Mouse (Mus musculus): Measurements from ENCODE around the gene Tmed4.

Tmed4 gene

DNA sequence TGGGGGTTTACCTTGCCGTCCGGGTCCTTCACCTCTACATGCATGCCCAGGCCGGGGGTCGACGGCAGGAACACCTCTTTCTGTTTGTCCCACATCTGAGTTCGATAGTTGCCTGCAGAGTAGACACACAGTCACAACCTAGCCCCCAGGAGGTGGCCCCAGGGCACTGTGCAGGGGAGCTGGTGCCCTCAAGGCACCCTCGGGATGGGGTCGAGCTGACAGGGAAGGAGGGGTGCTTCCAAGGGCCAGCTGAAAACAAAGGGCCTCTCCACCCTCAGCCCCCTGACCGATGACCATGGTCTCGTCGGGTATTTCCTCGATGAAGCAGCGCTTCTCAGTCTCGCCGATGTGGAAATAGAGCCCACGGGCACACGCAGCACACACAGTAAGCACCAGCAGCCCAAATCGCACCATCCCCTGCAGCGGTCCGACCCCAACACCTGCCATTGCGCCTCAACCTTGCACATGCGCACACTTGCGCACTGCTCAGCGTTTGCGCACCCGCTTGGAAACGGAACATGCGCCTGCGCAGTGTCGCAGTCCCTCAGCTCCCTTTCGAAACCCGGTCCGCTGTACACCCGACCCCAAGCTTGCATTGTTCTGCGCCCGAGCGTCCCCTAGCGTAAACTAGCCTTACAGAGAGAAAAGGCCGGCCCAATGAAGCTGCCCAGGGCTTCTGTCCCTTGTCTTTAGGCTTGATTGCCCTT lies at the start of gene Tmed4:
Tmed4 (minus strand) TSS at position 484 of the 707 bp plus-strand sequence.
- POLR2A ChIA-PET: interaction anchor here (0.6 to 2.7 kb wide), 50 partner anchors 7 to 486 kb away, joined by 3 to 22 read pairs (median 4); partner anchors contain the start of genes Ogdh (in 3 of the 4), H2afv (in 2 of the 4), Dbnl (in 1 of the 4) and Ddx56 (in 1 of the 4)
- CTCF ChIA-PET: interaction anchor here (0.6 to 2.1 kb wide), 38 partner anchors 8 to 442 kb away, joined by 3 to 24 read pairs (median 4); partner anchors contain the start of genes Ogdh (in 1 of the 4) and Ykt6 (in 1 of the 4)

DNA sequence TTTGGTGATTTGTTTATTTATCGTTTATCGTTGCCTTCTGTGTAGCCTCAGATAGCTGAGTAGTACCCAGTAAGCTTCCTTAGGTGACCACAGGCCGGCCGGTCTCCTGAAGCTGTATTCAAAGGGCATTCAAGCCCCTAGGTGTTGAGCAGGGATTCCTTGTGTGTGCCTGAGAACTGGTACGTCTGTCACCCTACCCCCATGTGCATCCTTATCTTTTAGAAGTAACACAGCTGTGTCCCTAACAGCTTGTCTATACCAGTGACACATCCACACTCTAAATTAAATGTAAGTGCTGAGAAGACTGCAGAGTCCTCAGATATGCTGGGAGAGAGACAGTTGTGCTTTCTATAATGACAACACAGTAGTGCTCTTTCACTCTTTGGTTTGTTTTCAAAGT lies 48.7 kb upstream of the Tmed4 start:
- ChIA-PET POLR2A (interaction anchor here in 2 of 4 experiments (1.0 to 1.8 kb wide), 7 partner anchors 8 to 213 kb away, joined by 3 to 10 read pairs (median 4); no protein-coding TSS in a partner anchor), CTCF (interaction anchor here in 1 of 4 experiments (0.6 kb wide), 1 partner anchor 325 kb away, joined by 3 read pairs; no protein-coding TSS in a partner anchor)

DNA sequence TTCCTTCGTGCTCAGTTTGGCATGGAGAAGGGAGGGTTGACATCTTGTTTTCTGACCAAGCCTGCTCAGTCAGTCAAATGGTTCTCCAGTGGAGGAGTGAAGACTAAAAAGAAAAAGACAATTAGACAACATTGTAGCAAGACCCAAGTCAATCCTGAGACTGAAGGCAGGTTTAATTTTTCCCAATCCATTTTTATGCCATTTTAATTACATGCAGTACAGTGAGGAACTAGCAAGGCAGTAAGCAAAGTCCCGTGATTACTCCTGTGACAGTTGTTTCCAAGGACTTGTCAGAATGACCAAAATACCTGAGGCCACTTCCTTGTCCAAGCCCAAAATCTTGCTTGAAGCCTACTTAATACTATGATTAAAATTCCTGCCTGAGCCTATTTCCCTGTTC lies 47.4 kb upstream of the Tmed4 start:
- ChIA-PET CTCF (interaction anchor here in 1 of 4 experiments (1.1 kb wide), 1 partner anchor 25 kb away, joined by 4 read pairs; no protein-coding TSS in a partner anchor), POLR2A (interaction anchor here in 1 of 4 experiments (1.0 to 1.3 kb wide), 2 partner anchors 9 to 12 kb away, joined by 3 to 5 read pairs; no protein-coding TSS in a partner anchor)

DNA sequence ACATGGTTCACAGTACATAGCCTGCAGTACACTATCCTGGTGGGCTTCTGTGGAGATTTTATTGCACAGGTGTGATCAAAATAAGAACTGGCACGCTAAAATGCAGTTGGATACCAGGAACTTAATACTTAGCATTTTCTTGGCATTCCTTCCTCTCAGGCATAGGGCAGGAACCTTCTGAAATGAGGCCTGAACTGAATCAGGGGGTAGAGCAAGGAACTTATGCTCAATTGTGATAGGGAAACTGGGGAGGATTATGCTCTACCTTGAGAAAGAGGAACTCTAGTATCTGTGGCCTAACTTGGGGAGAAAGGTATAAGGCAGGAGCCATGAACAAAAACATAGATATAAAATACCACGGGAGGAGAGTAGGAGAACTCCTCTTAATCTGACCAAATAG lies 44.7 kb upstream of the Tmed4 start:
- CTCF ChIA-PET: no interaction called here
- POLR2A ChIA-PET: interaction anchor here in 1 of 4 experiments (1.6 to 1.7 kb wide), 2 partner anchors 17 kb away, joined by 3 to 5 read pairs; no protein-coding TSS in a partner anchor

DNA sequence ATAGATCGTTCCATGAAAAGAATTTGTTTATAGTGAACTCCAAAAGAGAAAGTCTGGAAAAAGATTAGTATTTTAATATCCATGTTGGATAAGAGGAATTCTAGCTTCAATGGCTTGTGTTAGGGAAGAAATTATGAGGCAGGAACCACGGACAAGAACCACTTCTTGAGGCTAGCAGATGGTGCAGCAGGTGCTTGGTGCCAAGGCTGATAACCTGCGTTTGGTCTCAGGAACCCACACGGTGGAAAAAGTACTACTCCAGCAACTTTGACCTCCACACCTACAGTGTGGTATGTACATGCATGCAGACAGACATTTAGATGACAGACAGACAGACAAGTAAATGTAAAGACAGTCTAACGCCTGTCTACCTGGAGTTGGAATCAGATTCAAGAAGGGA lies 43.9 kb upstream of the Tmed4 start:
- ChIA-PET POLR2A (interaction anchor here in 1 of 4 experiments (0.6 to 1.6 kb wide), 2 partner anchors 17 to 528 kb away, joined by 3 read pairs; no protein-coding TSS in a partner anchor), CTCF (no interaction called here)

DNA sequence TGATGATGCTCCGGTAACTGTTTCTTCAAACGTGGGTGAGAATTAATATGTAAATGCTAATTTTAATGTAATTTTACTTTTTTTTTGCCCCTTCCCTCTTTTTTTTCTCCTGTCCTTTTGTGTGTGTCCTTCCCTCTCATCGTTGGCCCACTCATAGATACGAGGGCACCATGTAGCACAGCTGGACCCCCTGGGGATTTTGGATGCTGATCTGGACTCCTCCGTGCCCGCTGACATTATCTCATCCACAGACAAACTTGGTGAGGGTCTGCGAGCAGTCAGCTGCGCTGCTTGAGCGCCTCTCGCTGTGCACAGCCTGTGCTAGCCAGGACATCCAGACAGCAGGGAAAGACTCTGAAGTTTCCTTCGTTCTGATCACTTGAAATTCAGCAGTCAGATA lies 42.2 kb upstream of the Tmed4 start:
- ChIA-PET POLR2A (interaction anchor here in 1 of 4 experiments (0.9 kb wide), 1 partner anchor 13 kb away, joined by 3 read pairs; no protein-coding TSS in a partner anchor), CTCF (interaction anchor here in 1 of 4 experiments (0.6 kb wide), 1 partner anchor 28 kb away, joined by 3 read pairs; no protein-coding TSS in a partner anchor)

DNA sequence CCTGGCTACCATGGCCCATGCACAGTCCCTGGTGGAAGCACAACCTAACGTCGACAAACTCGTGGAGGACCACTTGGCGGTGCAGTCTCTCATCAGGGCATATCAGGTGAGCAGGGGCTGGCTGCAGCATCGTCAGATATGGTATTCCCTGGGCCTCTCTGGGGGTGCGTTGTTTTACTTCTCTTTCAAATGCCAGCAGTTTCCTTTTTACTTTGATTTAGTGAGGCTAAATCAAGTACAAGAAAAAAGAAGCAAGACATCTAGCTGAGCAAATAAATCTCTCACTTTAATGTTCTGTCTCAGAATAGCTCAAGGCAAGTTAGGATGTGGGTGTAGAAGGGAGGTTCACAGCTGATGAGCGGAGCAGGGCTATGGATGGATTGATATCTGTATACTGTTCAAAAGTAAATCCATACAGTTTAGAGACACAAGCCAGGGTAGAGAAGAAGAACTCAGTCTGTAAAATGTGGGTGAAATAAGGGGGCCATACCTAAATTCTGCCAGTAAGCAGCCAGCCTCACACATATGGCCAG lies 39.3 kb upstream of the Tmed4 start:
- ChIA-PET CTCF (no interaction called here), POLR2A (interaction anchor here in 1 of 4 experiments (0.8 to 1.2 kb wide), 5 partner anchors 9 to 52 kb away, joined by 3 to 4 read pairs (median 3); partner anchors contain the start of gene Ddx56)

DNA sequence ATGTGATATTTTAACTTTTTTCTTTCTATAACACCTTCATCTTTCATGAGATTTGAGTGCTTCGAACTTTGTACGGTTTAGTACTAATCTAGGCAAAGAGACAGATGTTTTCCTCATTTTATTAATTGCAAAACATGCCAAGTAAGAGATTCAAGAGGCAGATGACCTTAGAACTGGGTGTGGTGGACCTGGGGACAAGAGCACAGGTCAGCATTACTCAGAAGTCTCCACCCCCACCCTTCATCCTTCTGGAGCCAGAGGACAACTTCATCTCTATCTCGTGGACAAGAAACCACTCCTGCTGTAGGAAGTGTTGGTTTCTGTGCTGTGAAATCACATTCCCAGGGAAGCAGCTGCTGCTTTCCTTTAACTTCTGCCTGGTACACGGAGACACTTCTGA lies 33.5 kb upstream of the Tmed4 start:
- CTCF ChIA-PET: no interaction called here
- POLR2A ChIA-PET: interaction anchor here in 2 of 4 experiments (0.6 to 0.8 kb wide), 2 partner anchors 12 to 271 kb away, joined by 3 to 4 read pairs; no protein-coding TSS in a partner anchor

DNA sequence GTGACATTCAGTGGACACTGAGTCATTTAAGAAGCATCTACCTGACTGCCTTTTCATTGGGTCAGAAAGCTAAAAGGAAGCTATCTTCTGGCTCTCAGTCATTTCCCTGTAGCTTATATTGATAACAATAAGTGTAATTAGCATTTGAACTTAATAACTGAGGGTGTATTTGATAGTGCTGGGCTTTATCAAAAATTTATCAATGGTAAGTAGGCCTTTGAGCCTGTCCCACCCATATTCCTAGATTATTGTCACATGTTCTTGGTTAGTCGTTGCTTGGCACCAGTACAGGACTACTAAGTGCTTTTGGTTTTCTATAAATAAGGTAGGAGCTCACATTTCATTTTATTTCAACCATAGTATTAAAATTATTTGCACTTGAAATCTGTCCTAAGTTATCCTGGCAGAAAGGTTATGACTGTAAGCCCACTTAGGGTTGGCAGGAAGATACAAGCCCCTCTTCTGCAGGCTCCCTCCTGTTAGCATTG lies 31.3 kb upstream of the Tmed4 start:
- ChIA-PET CTCF (interaction anchor here in 1 of 4 experiments (1.0 kb wide), 1 partner anchor 44 kb away, joined by 3 read pairs; no protein-coding TSS in a partner anchor), POLR2A (interaction anchor here in 2 of 4 experiments (1.0 to 1.8 kb wide), 5 partner anchors 9 to 31 kb away, joined by 3 to 5 read pairs (median 4); partner anchors contain the start of genes Ogdh (in 2 of the 2) and Tmed4 (in 1 of the 2))

DNA sequence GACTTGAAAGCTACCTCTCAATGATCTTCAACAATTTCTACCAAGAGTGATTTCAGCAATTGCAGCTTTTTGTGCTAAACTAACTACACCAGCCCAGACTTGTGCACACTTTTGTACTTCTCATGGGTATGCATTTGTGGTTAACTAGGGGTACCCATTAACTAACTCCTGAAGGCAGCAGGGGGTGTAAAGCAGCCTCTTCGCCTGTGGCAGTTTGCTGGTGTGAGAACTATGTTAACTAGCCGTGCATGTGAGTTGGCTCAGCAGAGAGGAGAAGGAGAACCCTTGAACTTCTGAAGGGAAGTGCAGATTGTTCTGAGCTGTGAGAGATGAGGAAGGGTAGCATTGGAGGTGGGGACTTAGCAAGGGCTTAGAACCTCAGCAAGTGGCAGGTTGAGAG lies 28.1 kb upstream of the Tmed4 start:
- ChIA-PET POLR2A (interaction anchor here in 1 of 4 experiments (0.9 to 1.7 kb wide), 4 partner anchors 11 to 35 kb away, joined by 3 to 4 read pairs (median 3); partner anchors contain the start of genes Ddx56, Ogdh and Tmed4), CTCF (interaction anchor here in 2 of 4 experiments (1.0 to 1.2 kb wide), 2 partner anchors 28 kb away, joined by 3 read pairs; partner anchors contain the start of gene Tmed4 (in 2 of the 2))

DNA sequence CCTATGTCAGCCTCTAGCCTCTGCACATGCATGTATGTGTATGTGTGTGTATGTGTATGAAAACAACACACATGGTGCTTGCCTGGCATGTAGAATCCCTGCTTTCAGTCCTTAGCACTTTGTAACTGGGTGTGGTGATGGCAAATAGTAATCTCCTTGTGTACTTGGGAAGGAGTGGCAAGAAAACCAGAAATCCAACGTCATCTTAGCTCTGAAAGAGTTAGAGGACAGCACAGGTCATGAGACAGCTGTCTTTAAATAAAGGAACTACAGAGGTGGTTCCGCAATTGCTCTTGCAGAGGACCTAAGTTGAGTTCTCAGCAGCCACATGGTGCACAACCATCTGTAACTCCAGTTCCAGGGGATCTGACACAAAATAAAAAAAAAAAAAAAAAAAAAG lies 24.8 kb upstream of the Tmed4 start:
- CTCF ChIA-PET: no interaction called here
- POLR2A ChIA-PET: interaction anchor here in 3 of 4 experiments (0.6 to 2.1 kb wide), 5 partner anchors 9 to 329 kb away, joined by 3 to 5 read pairs (median 3); partner anchors contain the start of gene Ogdh (in 1 of the 3)

DNA sequence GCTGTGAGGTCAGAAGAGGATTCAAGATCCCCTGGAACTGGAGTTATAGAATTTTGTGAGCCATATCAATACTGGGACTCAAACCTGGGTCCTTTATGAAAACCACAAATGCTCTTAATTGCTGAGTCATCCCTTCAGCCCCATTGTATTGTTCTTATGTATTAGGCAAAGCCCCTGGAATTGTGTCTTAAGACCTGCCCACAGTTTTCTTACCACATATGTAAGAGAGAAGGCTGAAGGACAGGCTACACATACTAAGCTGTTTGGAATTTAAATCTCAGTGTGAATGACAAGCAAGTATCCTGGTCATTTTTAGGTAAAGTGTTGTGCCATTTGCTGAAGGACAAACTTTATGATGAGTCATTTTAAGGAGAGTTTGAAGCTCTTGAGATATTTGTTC lies 21.4 kb upstream of the Tmed4 start:
- ChIA-PET POLR2A (interaction anchor here in 2 of 4 experiments (1.0 to 3.3 kb wide), 7 partner anchors 8 to 34 kb away, joined by 3 to 14 read pairs (median 3); partner anchors contain the start of genes Tmed4 (in 2 of the 2) and Ddx56 (in 1 of the 2)), CTCF (interaction anchor here in 1 of 4 experiments (1.3 kb wide), 1 partner anchor 26 kb away, joined by 4 read pairs; no protein-coding TSS in a partner anchor)

DNA sequence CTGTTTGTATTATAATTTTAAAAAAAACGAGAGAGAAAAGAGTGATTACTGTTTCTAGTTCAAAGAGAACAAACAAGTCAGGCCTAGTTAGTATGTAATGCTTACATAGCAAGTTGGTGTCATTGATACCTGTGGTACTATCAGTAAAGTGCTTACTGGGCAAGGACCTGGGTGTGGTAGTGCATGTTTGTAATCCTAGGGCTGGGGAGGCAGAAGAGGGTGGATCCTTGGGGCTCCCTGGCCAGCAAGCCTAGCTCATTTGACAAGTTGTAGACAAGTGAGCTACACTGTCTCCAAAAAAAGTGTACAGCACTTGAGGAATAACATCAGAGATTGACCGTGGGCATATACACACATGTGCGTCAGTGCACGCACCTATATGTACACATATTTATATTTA lies 20.0 kb upstream of the Tmed4 start:
- CTCF ChIA-PET: interaction anchor here in 1 of 4 experiments (0.6 kb wide), 1 partner anchor 961 kb away, joined by 3 read pairs; no protein-coding TSS in a partner anchor
- POLR2A ChIA-PET: interaction anchor here in 1 of 4 experiments (1.5 to 3.3 kb wide), 2 partner anchors 9 to 19 kb away, joined by 4 to 14 read pairs; partner anchors contain the start of gene Tmed4

DNA sequence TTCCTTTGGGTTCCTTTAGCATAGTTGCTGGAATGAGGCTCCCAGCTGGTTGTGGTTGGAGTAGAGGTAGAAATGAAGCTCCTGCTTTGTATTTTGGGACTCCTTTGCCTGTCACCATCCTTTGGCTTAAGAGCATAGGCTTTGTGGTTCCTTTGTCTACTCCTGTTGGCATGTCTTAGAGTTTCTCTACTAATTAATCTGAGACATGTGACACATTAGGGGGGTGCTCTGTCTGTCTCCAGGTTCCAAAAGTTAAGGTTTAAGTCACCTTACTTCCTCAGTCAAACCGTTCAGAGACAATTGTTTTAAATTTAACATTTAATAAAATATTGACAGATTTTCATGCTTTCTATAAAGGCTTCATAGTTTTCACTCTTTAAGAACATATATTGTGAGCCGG lies 18.9 kb upstream of the Tmed4 start:
- CTCF ChIA-PET: interaction anchor here in 1 of 4 experiments (0.7 kb wide), 1 partner anchor 254 kb away, joined by 3 read pairs; no protein-coding TSS in a partner anchor

DNA sequence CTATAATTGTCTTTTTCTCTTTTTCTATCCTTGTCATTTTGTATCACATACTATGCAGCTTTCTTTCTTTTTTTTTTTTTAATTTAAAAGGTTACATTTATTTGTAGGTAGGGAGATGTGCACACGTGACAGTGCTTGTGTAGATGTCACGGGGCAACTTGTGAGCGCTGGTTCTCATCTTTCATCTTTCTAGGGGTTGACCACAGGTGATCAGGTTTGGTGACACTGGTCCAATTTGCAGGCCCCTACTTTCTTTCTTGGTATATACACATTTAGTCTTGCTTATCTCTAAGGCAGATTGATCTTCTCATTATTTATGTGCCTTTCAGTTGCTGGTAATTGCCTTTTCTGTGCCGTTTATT lies 18.3 kb upstream of the Tmed4 start:
- CTCF ChIA-PET: no interaction called here
- POLR2A ChIA-PET: interaction anchor here in 1 of 4 experiments (0.8 to 2.0 kb wide), 3 partner anchors 18 to 26 kb away, joined by 4 to 7 read pairs (median 4); partner anchors contain the start of genes Ddx56 and Tmed4

More for the DNA sequence above, 18.9 kb upstream of the Tmed4 start:
- POLR2A ChIA-PET: interaction anchor here in 1 of 4 experiments (1.4 to 3.3 kb wide), 3 partner anchors 18 to 26 kb away, joined by 4 to 14 read pairs (median 7); partner anchors contain the start of genes Ddx56 and Tmed4

DNA sequence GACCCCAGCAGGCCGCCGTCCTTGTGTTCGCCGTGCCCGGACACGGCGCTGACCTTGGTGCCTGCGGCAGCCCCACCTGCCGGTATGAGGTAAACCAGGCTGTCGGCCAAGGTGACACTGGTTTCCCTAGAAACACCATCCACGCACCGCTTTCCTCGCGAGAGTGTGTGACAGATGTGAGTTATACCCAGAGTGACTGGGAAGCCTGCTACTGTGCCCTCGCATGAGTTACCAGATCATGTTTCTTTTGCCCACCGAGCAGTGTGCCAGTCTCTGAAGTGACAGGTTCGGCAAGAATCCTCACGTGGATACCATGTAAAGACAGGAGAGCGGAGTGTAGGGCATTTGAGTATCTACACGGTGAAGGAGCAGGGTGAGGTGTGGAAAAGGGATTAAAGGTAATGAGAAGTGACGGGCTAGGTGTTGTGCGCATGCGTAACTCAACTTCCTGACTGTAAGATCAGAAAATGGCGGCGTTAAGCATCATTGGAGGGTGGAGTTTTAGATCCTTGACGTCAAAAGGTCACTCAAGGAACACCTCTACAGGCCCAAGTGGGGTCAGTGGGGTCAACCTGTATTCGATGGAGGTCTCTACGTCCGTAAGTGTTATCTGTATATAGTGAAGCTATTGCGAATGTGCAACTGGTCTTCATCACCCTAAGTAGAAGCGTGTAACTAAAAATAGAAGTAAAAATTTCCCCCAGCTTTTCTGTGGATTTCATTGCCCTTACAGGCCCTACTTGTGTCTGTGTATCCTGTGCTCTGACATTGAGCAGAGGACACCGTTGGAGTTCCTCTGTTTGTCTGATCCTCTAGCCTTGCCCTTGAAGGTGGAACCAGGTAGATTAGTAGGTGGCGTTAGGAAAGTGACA lies 17.7 kb upstream of the Tmed4 start:
- ChIA-PET CTCF (interaction anchor here in 1 of 4 experiments (0.6 to 1.3 kb wide), 3 partner anchors 17 to 237 kb away, joined by 3 to 7 read pairs (median 5); partner anchors contain the start of gene Tmed4), POLR2A (interaction anchor here (0.6 to 2.4 kb wide), 17 partner anchors 10 to 387 kb away, joined by 3 to 21 read pairs (median 6); partner anchors contain the start of genes Ddx56 (in 3 of the 4) and Tmed4 (in 3 of the 4))

Data from embryonic stem cell, embryonic (primary cell).